ENCODE assay signal across 20 mouse cellular contexts in genomic region chr15:79258521-79258920, GRCm38 (mm10). TPM values are rescaled to one million over a fixed set of nuclear protein-coding genes. Genes with fewer than 3 reads are reported as not detected.
DNase-seq lines count a peak whose midpoint lies in the region; ATAC-seq and TF ChIP-seq lines count a peak whose summit lies in the region.
"Had no signal": no experiment of that assay in that cellular context is flagged by ENCODE, and none has a peak within 500 bp of the region (broad histone marks: within the 10 kb centered on the region; RNA-seq: fewer than 3 reads in every experiment).

No protein-coding gene starts in this region.

- H3K27ac ChIP-seq in kidney, postnatal 0 days = peak overlapping the region; percentile 62; the same call in 1 of the 2 replicates
- no peak overlapping the region for H3K27ac ChIP-seq in intestine, embryonic 16.5 days (ENCODE audit: low read length)
- no peak overlapping the region for H3K27ac ChIP-seq in hindbrain, embryonic 10.5 days
- H3K27ac ChIP-seq: forebrain, embryonic 12.5 days; limb, embryonic 12.5 days; liver, embryonic 14.5 days; midbrain, embryonic 12.5 days; neural tube, embryonic 13.5 days had no signal

- H3K4me2 ChIP-seq in kidney, postnatal 0 days (ENCODE audit: low read length) = no peak overlapping the region
- no peak overlapping the region for H3K4me2 ChIP-seq in intestine, embryonic 16.5 days (ENCODE audit: low read depth, low read length)
- H3K4me2 ChIP-seq: forebrain, embryonic 12.5 days; heart, embryonic 11.5 days; limb, embryonic 12.5 days; midbrain, embryonic 12.5 days; neural tube, embryonic 13.5 days had no signal

- TF ChIP-seq CTCF in kidney, postnatal 0 days (IDR thresholded peaks at IDR 0.05; ENCODE audit: low read depth) = no peak

- no peaks in the 10 kb centered on the region for H3K36me3 ChIP-seq in kidney, postnatal 0 days (ENCODE audit: insufficient read depth, low read length)
- H3K36me3 ChIP-seq in intestine, embryonic 16.5 days (ENCODE audit: control insufficient read depth, insufficient read depth, low read length) = no peaks in the 10 kb centered on the region
- no peaks in the 10 kb centered on the region for H3K36me3 ChIP-seq in hindbrain, embryonic 10.5 days
- H3K36me3 ChIP-seq: forebrain, embryonic 12.5 days; G1E; limb, embryonic 12.5 days; midbrain, embryonic 12.5 days; neural tube, embryonic 13.5 days had no signal

- H3K4me1 ChIP-seq in kidney, postnatal 0 days (replicated peaks; ENCODE audit: insufficient read depth, low read length) = no peaks in the 10 kb centered on the region; the same call in 1 of the 2 replicates
- H3K4me1 ChIP-seq in intestine, embryonic 16.5 days (ENCODE audit: control insufficient read depth, insufficient read depth, low read length) = peaks cover 11% of the 10 kb centered on the region
- peaks cover 37% of the 10 kb centered on the region for H3K4me1 ChIP-seq in hindbrain, embryonic 10.5 days (replicated peaks)

- H3K27me3 ChIP-seq in kidney, postnatal 0 days (ENCODE audit: insufficient read depth, low read length) = no peaks in the 10 kb centered on the region
- H3K27me3 ChIP-seq in intestine, embryonic 16.5 days (replicated peaks; ENCODE audit: control insufficient read depth, insufficient read depth, low read length) = peaks cover 4% of the 10 kb centered on the region; the same call in 1 of the 2 replicates
- peaks cover 80% of the 10 kb centered on the region for H3K27me3 ChIP-seq in hindbrain, embryonic 10.5 days (ENCODE audit: insufficient read depth, poor library complexity, severe bottlenecking)

- WGBS in kidney, postnatal 0 days = 33% methylated on average over 17 of the region's 17 CpGs
- 33% methylated on average over 17 of the region's 17 CpGs for WGBS in intestine, embryonic 16.5 days
- WGBS in hindbrain, embryonic 10.5 days = 29% methylated on average over 17 of the region's 17 CpGs

- no peak overlapping the region for H3K9ac ChIP-seq in kidney, postnatal 0 days (ENCODE audit: low read depth, low read length)
- H3K9ac ChIP-seq in intestine, embryonic 16.5 days (ENCODE audit: low read depth, low read length) = no peak overlapping the region
- H3K9ac ChIP-seq: forebrain, embryonic 12.5 days; limb, embryonic 12.5 days; liver, embryonic 14.5 days; midbrain, embryonic 12.5 days; neural tube, embryonic 13.5 days had no signal

- peak; percentile 35 to 50 for DNase-seq in lung, postnatal 4 days
- no peak for DNase-seq in lung, postnatal 14 days
- peak; percentile 51 for DNase-seq in ZHBTc4 (ENCODE audit: low read depth, low spot score)
- DNase-seq in kidney, postnatal 0 days (ENCODE audit: low spot score) = no peak
- no peak for DNase-seq in thymus, adult 18-20 months
- no peak for DNase-seq in hindbrain, embryonic 10.5 days (ENCODE audit: low spot score)
- DNase-seq: adrenal gland, adult 2 months; gastrocnemius, postnatal 36 days; heart, postnatal 14 days; right cerebral cortex, postnatal 25 days; thymus, adult 2 months had no signal

- 0 out of 2 replicates have a peak, but pooled peaks have one; percentile 12 for ATAC-seq in kidney, postnatal 0 days (replicated peaks; ENCODE audit: low FRiP score, low read depth)
- no peak for ATAC-seq in intestine, embryonic 16.5 days
- ATAC-seq: hindbrain, embryonic 16.5 days had no signal

- H3K4me3 ChIP-seq in kidney, postnatal 0 days (replicated peaks; ENCODE audit: low read depth, low read length) = no peak overlapping the region
- no peak overlapping the region for H3K4me3 ChIP-seq in intestine, embryonic 16.5 days (ENCODE audit: low read length)
- H3K4me3 ChIP-seq in hindbrain, embryonic 10.5 days = no peak overlapping the region
- H3K4me3 ChIP-seq: forebrain, embryonic 12.5 days; limb, embryonic 12.5 days; midbrain, embryonic 12.5 days; neural tube, embryonic 13.5 days had no signal

- H3K9me3 ChIP-seq in kidney, postnatal 0 days (replicated peaks; ENCODE audit: low read length) = no peaks in the 10 kb centered on the region
- H3K9me3 ChIP-seq in intestine, embryonic 16.5 days (ENCODE audit: control insufficient read depth, low read length) = no peaks in the 10 kb centered on the region
- H3K9me3 ChIP-seq in hindbrain, embryonic 10.5 days = no peaks in the 10 kb centered on the region
- H3K9me3 ChIP-seq: forebrain, embryonic 12.5 days; G1E; limb, embryonic 12.5 days; midbrain, embryonic 12.5 days; neural tube, embryonic 13.5 days had no signal

RNA-seq across cellular contexts. Expression of gene Slc16a8, which starts 4.0 kb away (rescaled TPM):
- polyA plus RNA-seq in kidney, postnatal 0 days (2015; fragmentation: Nextera tagmentation; extraction: Ambion mirVana) = 0.23 TPM in 1 of 2 replicates, not detected in the other
- polyA plus RNA-seq in intestine, embryonic 16.5 days (2015; fragmentation: Nextera tagmentation; extraction: Ambion mirVana) = 0.07 TPM in 1 of 2 replicates, not detected in the other
- polyA plus RNA-seq in hindbrain, embryonic 10.5 days (2016; fragmentation: Nextera tagmentation; extraction: Ambion mirVana) = 0.14 and 0.26 TPM in 2 replicates
- polyA plus RNA-seq: G1E; liver, embryonic 14.5 days had no signal

RNA-seq across cellular contexts. Expression of gene Baiap2l2, which starts 26.8 kb away (rescaled TPM):
- 23.9 and 25.0 TPM in 2 replicates for polyA plus RNA-seq in kidney, postnatal 0 days (2015; fragmentation: Nextera tagmentation; extraction: Ambion mirVana)
- polyA plus RNA-seq in intestine, embryonic 16.5 days (2015; fragmentation: Nextera tagmentation; extraction: Ambion mirVana) = 13.6 and 17.9 TPM in 2 replicates
- polyA plus RNA-seq in hindbrain, embryonic 10.5 days (2016; fragmentation: Nextera tagmentation; extraction: Ambion mirVana) = 1.7 and 2.0 TPM in 2 replicates
- polyA plus RNA-seq: G1E had no signal

RNA-seq across cellular contexts. Expression of gene Gm49486, which starts 29.3 kb away (rescaled TPM):
- polyA plus RNA-seq in kidney, postnatal 0 days (2015; fragmentation: Nextera tagmentation; extraction: Ambion mirVana) = 0.33 and 0.42 TPM in 2 replicates
- polyA plus RNA-seq in intestine, embryonic 16.5 days (2015; fragmentation: Nextera tagmentation; extraction: Ambion mirVana) = 0.29 and 0.32 TPM in 2 replicates
- polyA plus RNA-seq in hindbrain, embryonic 10.5 days (2016; fragmentation: Nextera tagmentation; extraction: Ambion mirVana) = 0.14 and 0.21 TPM in 2 replicates
- polyA plus RNA-seq: adrenal gland, adult 2 months; G1E had no signal

RNA-seq across cellular contexts. Expression of gene Pick1, which starts 29.5 kb away (rescaled TPM):
- 31.8 and 35.6 TPM in 2 replicates for polyA plus RNA-seq in kidney, postnatal 0 days (2015; fragmentation: Nextera tagmentation; extraction: Ambion mirVana)
- polyA plus RNA-seq in intestine, embryonic 16.5 days (2015; fragmentation: Nextera tagmentation; extraction: Ambion mirVana) = 51.2 and 56.2 TPM in 2 replicates
- 45.0 and 47.8 TPM in 2 replicates for polyA plus RNA-seq in hindbrain, embryonic 10.5 days (2016; fragmentation: Nextera tagmentation; extraction: Ambion mirVana)

Comparison
In these comparisons a context has a peak if more than half of its experiments do, and no peak if none do; other contexts are left out.
1. DNase-seq: peak in lung, postnatal 4 days (2 of 2) and ZHBTc4 (single experiment); none in lung, postnatal 14 days (single experiment), kidney, postnatal 0 days (single experiment), thymus, adult 18-20 months (0 of 2) and hindbrain, embryonic 10.5 days (single experiment).